Mouse (Mus musculus): ENCODE results near the gene Klhl31.

DNA sequence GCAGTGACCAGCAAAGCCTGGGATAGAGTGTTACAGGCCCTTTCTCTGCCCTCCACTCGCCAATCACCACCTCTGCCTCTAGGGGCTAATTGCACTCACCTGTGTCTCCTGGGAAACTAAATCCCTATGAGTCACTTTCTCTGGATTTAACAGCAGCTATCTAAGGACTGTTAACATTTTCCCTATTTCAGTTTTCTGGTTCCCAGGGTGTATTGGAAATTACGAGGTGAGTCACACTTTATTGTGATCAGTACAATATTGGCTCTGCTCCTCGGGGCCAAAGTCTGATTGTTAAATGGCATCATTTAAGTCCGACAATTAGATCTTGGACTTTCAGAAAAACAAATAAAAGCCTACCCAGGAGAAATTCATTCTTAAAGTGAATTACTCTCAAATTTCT is 24.0 kb upstream of the Klhl31 start:
- no peak for TF ChIP-seq CTCF (conservative IDR thresholded peaks at IDR 0.05; ENCODE audit: insufficient read depth, insufficient read length, low read depth, low read length)
- no peak for TF ChIP-seq POLR2A (IDR thresholded peaks at IDR 0.05; ENCODE audit: low read depth, low read length)

Data from kidney, adult 2 months (tissue).